In the genomic region with DNA sequence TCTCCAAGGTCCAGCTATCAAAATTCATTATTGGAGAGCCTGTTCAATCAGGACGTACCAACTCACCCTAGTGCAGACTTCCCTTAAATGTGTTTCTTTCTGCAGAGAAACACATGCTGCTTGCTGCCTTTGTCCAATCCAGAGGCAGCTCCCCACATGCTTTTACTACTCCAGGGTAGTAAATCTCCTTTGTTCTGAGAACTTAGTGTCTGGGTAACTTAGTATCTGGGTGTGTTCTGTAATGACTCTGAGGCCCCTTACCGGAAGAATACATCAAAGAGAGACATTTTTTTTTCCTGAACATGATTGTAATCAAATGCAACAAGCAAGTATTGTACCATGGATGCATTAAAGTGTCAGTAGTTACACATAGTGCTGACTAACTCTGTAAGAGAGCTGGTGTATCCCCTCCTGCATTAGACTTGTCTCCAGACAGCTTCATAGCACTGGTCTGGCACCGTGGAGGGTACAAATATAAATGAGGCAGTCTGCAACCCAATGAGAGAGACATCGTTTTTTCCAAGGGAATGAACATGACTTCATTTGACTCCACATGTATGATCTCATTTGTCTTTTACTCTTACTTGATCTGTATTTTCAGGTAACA, we compare ENCODE assay signal across 12 mouse cellular contexts.
DNase-seq lines count a peak whose midpoint lies in the region; ATAC-seq and TF ChIP-seq lines count a peak whose summit lies in the region.
"Had no signal": no experiment of that assay in that cellular context is flagged by ENCODE, and none has a peak within 500 bp of the region (broad histone marks: within the 10 kb centered on the region; RNA-seq: fewer than 3 reads in every experiment).

No protein-coding gene starts in this region.

- H3K4me3 ChIP-seq in hindbrain, embryonic 10.5 days: no peak overlapping the region
- H3K4me3 ChIP-seq in intestine, postnatal 0 days (ENCODE audit: low read depth, low read length): no peak overlapping the region
- no peak overlapping the region for H3K4me3 ChIP-seq in neural tube, embryonic 14.5 days (ENCODE audit: low read depth, low read length)

- WGBS in hindbrain, embryonic 10.5 days: 47% methylated on average over 4 of the region's 4 CpGs
- WGBS in intestine, postnatal 0 days: 17% methylated on average over 4 of the region's 4 CpGs
- WGBS in neural tube, embryonic 14.5 days: 4% methylated on average over 4 of the region's 4 CpGs

- peak overlapping the region; percentile 45 for H3K4me2 ChIP-seq in intestine, postnatal 0 days (replicated peaks; ENCODE audit: low read depth)
- H3K4me2 ChIP-seq in neural tube, embryonic 14.5 days (ENCODE audit: low read depth, low read length): peak overlapping the region; percentile 7; the same call in 1 of the 2 replicates

- no peak overlapping the region for H3K9ac ChIP-seq in intestine, postnatal 0 days (ENCODE audit: low read depth, low read length)
- no peak overlapping the region for H3K9ac ChIP-seq in neural tube, embryonic 14.5 days (replicated peaks; ENCODE audit: low read depth, low read length)

- peak; percentile 43 for DNase-seq in embryo, embryonic 9.5 days (ENCODE audit: extremely low spot score)
- no peak for DNase-seq in hindbrain, embryonic 10.5 days (ENCODE audit: low spot score)
- DNase-seq in gastrocnemius, adult 8-10 months (ENCODE audit: low spot score in 2 of 2): no peak
- no peak for DNase-seq in yolk sac, embryonic 10.5 days (ENCODE audit: low spot score)
- DNase-seq in right cerebral cortex, adult 18-20 months: no peak
- DNase-seq: cerebellum, adult 8-10 months; gastrocnemius, postnatal 25 days; lung, postnatal 36 days; spleen, adult 18-20 months had no signal

- 0 out of 2 replicates have a peak, but pooled peaks cover 5% of the 10 kb centered on the region for H3K27me3 ChIP-seq in hindbrain, embryonic 10.5 days (ENCODE audit: insufficient read depth, poor library complexity, severe bottlenecking)
- no peaks in the 10 kb centered on the region for H3K27me3 ChIP-seq in intestine, postnatal 0 days (replicated peaks; ENCODE audit: control insufficient read depth, insufficient read depth, low read length)
- no peaks in the 10 kb centered on the region for H3K27me3 ChIP-seq in neural tube, embryonic 14.5 days (ENCODE audit: control insufficient read depth, insufficient read depth, low read length)

- peak overlapping the region; percentile 75 for H3K27ac ChIP-seq in hindbrain, embryonic 10.5 days
- H3K27ac ChIP-seq in intestine, postnatal 0 days (ENCODE audit: low read depth, low read length): peak overlapping the region; percentile 51
- peak overlapping the region; percentile 69; the same call in 1 of the 2 replicates for H3K27ac ChIP-seq in neural tube, embryonic 14.5 days (ENCODE audit: low read depth, low read length)

- no peaks in the 10 kb centered on the region for H3K36me3 ChIP-seq in hindbrain, embryonic 10.5 days
- H3K36me3 ChIP-seq in intestine, postnatal 0 days (ENCODE audit: control insufficient read depth, insufficient read depth): no peaks in the 10 kb centered on the region
- H3K36me3 ChIP-seq in neural tube, embryonic 14.5 days (ENCODE audit: control insufficient read depth, insufficient read depth, low read length): no peaks in the 10 kb centered on the region
- H3K36me3 ChIP-seq: G1E had no signal

- ATAC-seq in intestine, postnatal 0 days: peak; percentile 95
- peak; percentile 65 for ATAC-seq in neural tube, embryonic 14.5 days (ENCODE audit: low read depth)

- TF ChIP-seq CTCF in intestine, postnatal 0 days (IDR thresholded peaks at IDR 0.05; ENCODE audit: low read depth): no peak

- H3K4me1 ChIP-seq in hindbrain, embryonic 10.5 days (replicated peaks): peaks cover 29% of the 10 kb centered on the region
- no peaks in the 10 kb centered on the region for H3K4me1 ChIP-seq in intestine, postnatal 0 days (replicated peaks; ENCODE audit: control insufficient read depth, insufficient read depth, low read length)
- peaks cover 19% of the 10 kb centered on the region for H3K4me1 ChIP-seq in neural tube, embryonic 14.5 days (ENCODE audit: control insufficient read depth, insufficient read depth, low read length)

- H3K9me3 ChIP-seq in hindbrain, embryonic 10.5 days: no peaks in the 10 kb centered on the region
- no peaks in the 10 kb centered on the region for H3K9me3 ChIP-seq in intestine, postnatal 0 days (ENCODE audit: control insufficient read depth)
- no peaks in the 10 kb centered on the region for H3K9me3 ChIP-seq in neural tube, embryonic 14.5 days (ENCODE audit: control insufficient read depth, low read length)
- H3K9me3 ChIP-seq: G1E had no signal
